ENCODE assay signal across 21 mouse cellular contexts in genomic region chr3:34626521-34626920, GRCm38 (mm10). TPM values are rescaled to one million over a fixed set of nuclear protein-coding genes. Genes with fewer than 3 reads are reported as not detected.
"Had no signal": no experiment of that assay in that cellular context is flagged by ENCODE, and none has a peak within 500 bp of the region (broad histone marks: within the 10 kb centered on the region; RNA-seq: fewer than 3 reads in every experiment).

No protein-coding gene starts in this region.

- H3K27me3 ChIP-seq: lung, embryonic 15.5 days; megakaryocyte, embryonic 14.5 days had no signal

- H3K4me3 ChIP-seq: layer of hippocampus, adult 2 months; left cerebral cortex, adult 2 months; limb, embryonic 12.5 days; limb, embryonic 15.5 days; lung, embryonic 15.5 days; megakaryocyte, embryonic 14.5 days; midbrain, embryonic 10.5 days had no signal

- ATAC-seq: liver, postnatal 0 days had no signal

- H3K9ac ChIP-seq: limb, embryonic 12.5 days; limb, embryonic 15.5 days; liver, embryonic 14.5 days; liver, postnatal 0 days; lung, embryonic 15.5 days had no signal

- H3K36me3 ChIP-seq: limb, embryonic 12.5 days; limb, embryonic 15.5 days; lung, embryonic 15.5 days had no signal

- H3K4me2 ChIP-seq: limb, embryonic 12.5 days; limb, embryonic 15.5 days; liver, embryonic 11.5 days; lung, embryonic 15.5 days had no signal

- H3K27ac ChIP-seq: kidney, postnatal 0 days; layer of hippocampus, adult 2 months; left cerebral cortex, adult 2 months; limb, embryonic 12.5 days; limb, embryonic 15.5 days; liver, embryonic 14.5 days; midbrain, embryonic 10.5 days had no signal

- H3K9me3 ChIP-seq: limb, embryonic 12.5 days; limb, embryonic 15.5 days; lung, embryonic 15.5 days had no signal

- H3K4me1 ChIP-seq: limb, embryonic 12.5 days; limb, embryonic 15.5 days; lung, embryonic 15.5 days; megakaryocyte, embryonic 14.5 days had no signal

- DNase-seq: kidney, adult 2 months; kidney, postnatal 25 days; layer of hippocampus, adult 9-11 months; liver, postnatal 0 days; lung, postnatal 36 days; midbrain, embryonic 14.5 days; thymus, adult 18-20 months; thymus, postnatal 36 days had no signal

RNA-seq across cellular contexts. Expression of gene Sox2, which starts 23.7 kb away (rescaled TPM):
- polyA plus RNA-seq: kidney, embryonic 14.5 days; kidney, postnatal 0 days; liver, postnatal 0 days; small intestine, adult 2 months; spleen, adult 2 months had no signal
